Mouse (Mus musculus) ES-Bruce4 (cell line): ENCODE results near the gene Lcmt1. TPM values are rescaled to one million over a fixed set of nuclear protein-coding genes. Genes with fewer than 3 reads are reported as not detected.

Experiments used
- H3K27ac ChIP-seq: 2 replicates; pipeline ENCODE4 v1.5.1; 2012; ENCODE audit warnings: low read length, inconsistent platforms; ENCODE audit not compliant: insufficient read depth
- H3K27me3 ChIP-seq: 2 replicates; pipeline ENCODE4 v1.6.1; 2012; ENCODE audit warnings: mild to moderate bottlenecking, low read length, inconsistent platforms; ENCODE audit not compliant: control insufficient read depth, poor library complexity, insufficient read depth, severe bottlenecking
- H3K36me3 ChIP-seq: 2 replicates; pipeline ENCODE4 v1.6.1; 2012; ENCODE audit warnings: inconsistent platforms, mild to moderate bottlenecking, low read length, moderate library complexity; ENCODE audit not compliant: control insufficient read depth, poor library complexity, insufficient read depth, severe bottlenecking
- H3K4me1 ChIP-seq: one replicate; pipeline ENCODE4 v1.8.1; 2011; ENCODE audit warnings: low read length; ENCODE audit not compliant: control insufficient read depth, insufficient read depth
- H3K4me3 ChIP-seq: 2 replicates; pipeline ENCODE4 v1.5.1; 2011; ENCODE audit warnings: low read depth, mild to moderate bottlenecking, low read length
- H3K9ac ChIP-seq: 2 replicates; pipeline ENCODE4 v1.6.1; 2012; ENCODE audit warnings: low read depth, mild to moderate bottlenecking, inconsistent platforms; ENCODE audit not compliant: poor library complexity, severe bottlenecking
- H3K9me3 ChIP-seq: replicated peaks from 2 replicates; pipeline ENCODE4 v1.6.1; 2012; ENCODE audit warnings: mild to moderate bottlenecking, low read length, inconsistent platforms; ENCODE audit not compliant: control insufficient read depth, poor library complexity, insufficient read depth, severe bottlenecking
- CTCF ChIP-seq: IDR thresholded peaks from one replicate; pipeline ENCODE4 v1.8.1; 2011; ENCODE audit warnings: low read depth, low read length
- EP300 ChIP-seq: IDR thresholded peaks from 2 replicates; pipeline ENCODE4 v1.6.1; 2011; ENCODE audit warnings: low read depth, low read length; ENCODE audit not compliant: insufficient read depth
- POLR2A ChIP-seq: IDR thresholded peaks from one replicate; pipeline ENCODE4 v1.8.1; 2011; ENCODE audit warnings: low read length; ENCODE audit not compliant: insufficient read depth
- polyA plus RNA-seq: library from polyadenylated mRNA; stranded (reverse); fragments of >200 nt; gene quantifications from 2 replicates; pipeline ENCODE4 v1.2.4, GENCODE M21; 2011; ENCODE audit warnings: low read depth; ENCODE audit not compliant: missing spikeins, insufficient read depth, insufficient read length

Lcmt1 gene
- polyA plus RNA-seq, 1 experiment: 49.9 TPM

DNA sequence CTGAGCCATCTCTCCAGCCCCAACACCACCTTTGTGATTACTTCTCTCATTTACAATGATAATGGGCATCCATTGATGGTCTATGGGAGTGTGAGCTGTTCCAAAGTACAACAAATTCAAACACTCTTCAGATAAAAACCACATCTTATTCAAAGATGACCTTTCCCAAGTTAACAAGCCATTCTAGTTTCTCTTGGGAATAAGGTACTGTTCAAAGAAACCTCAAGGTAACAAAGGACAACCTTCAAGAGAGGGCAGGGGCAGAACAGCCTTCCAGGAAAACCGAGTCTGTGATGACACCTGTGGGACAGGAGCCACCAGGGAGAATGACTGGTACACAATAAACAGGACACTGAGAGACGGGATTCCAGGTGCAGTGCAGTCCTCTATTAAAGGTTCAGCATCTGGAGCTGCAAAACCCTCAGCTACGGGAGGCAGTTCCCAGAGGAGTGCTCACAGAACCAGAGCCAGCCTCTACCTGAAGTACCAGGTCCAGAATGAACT, 24.5 kb upstream of the Lcmt1 start:
- H3K9ac ChIP-seq: no peak overlapping the region
- H3K36me3 ChIP-seq: no peaks in the 10 kb centered on the region
- peaks cover 10% of the 10 kb centered on the region for H3K4me1 ChIP-seq
- TF ChIP-seq EP300 (peak; percentile 80; the same call in 1 of the 2 replicates), POLR2A (no peak)
- no peaks in the 10 kb centered on the region for H3K27me3 ChIP-seq
- no peaks in the 10 kb centered on the region for H3K9me3 ChIP-seq
- no peak overlapping the region for H3K4me3 ChIP-seq
- H3K27ac ChIP-seq: peak overlapping the region; percentile 73

DNA sequence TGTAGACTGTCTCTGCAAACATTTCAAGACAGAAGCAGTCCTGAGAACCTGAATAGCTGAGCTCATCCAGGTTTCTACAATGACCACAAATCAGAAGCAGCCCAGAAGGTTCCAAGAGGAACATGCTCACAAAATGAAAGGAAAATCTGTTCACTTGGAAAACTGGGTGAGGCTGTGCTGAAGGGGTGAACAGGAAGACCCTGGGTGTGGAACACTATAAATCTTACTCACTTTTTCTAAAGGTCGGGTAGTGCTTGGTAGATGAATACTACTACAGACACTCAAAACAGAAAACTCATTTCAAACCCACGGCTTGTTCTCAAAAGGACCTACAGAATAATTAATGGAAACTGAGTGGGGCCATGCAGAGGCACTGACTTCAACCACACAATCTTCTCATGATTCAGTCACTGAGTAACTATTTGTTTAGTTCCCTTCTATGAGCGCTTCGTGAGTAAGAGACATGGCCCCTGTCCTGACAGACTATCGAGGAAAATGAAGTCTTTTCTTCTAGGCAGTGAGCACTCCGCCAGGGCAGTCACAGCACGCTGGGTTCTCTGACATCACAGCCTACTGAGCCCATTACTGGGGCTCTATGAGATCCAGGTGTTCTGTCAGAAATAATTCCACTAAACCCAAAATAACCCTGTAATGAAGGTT, 22.8 kb upstream of the Lcmt1 start:
- peaks cover 10% of the 10 kb centered on the region for H3K4me1 ChIP-seq
- H3K27ac ChIP-seq: no peak overlapping the region
- no peak overlapping the region for H3K4me3 ChIP-seq
- no peaks in the 10 kb centered on the region for H3K36me3 ChIP-seq
- no peak overlapping the region for H3K9ac ChIP-seq
- no peak for TF ChIP-seq CTCF
- no peak for TF ChIP-seq POLR2A
- TF ChIP-seq EP300: no peak
- H3K9me3 ChIP-seq: no peaks in the 10 kb centered on the region
- no peaks in the 10 kb centered on the region for H3K27me3 ChIP-seq

DNA sequence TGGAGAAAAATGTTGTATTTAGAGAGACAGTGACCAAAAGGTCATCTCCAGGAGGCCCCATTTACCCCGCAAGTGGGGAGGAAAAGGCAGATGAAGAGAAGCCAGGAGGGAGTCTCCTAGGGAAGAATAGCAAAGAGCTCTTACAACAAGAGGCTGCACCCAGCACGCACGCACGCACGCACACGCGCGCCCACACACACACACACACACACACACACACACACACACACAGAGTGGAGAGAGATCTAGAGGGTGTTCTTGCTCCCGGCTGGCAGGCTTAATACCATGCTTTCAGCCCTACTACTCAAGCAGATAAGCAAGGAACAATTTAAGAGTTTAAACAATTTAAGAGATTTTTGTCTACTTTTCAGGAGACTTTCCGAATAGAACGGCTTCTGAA, 19.8 kb upstream of the Lcmt1 start:
- no peaks in the 10 kb centered on the region for H3K27me3 ChIP-seq
- H3K36me3 ChIP-seq: no peaks in the 10 kb centered on the region
- H3K9me3 ChIP-seq: no peaks in the 10 kb centered on the region
- no peak overlapping the region for H3K9ac ChIP-seq
- H3K27ac ChIP-seq: no peak overlapping the region
- peaks cover 7% of the 10 kb centered on the region for H3K4me1 ChIP-seq
- no peak overlapping the region for H3K4me3 ChIP-seq
- TF ChIP-seq POLR2A (no peak), EP300 (no peak), CTCF (no peak)

DNA sequence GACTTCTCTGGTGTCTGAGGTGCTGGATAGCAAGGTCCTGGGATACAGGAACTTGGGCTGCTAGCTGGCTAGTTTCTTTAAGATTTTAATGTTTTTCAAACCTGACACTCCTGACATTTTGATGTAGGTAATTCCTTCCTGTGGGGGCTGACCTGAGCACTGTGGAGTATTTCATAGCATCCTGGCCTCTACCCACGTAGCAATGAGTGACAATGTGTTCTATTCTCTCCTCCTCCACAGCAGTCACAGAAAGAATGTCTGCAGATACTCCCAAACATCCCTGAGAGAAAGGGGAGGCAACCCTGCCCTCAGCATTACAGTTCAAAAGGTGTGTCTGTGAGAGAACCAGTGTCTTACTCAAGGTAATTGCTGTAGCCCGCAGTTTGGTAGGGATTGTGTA, 19.3 kb upstream of the Lcmt1 start:
- Histone ChIP-seq H3K9me3 (no peaks in the 10 kb centered on the region), H3K4me3 (no peak overlapping the region), H3K4me1 (peaks cover 6% of the 10 kb centered on the region), H3K27me3 (no peaks in the 10 kb centered on the region), H3K36me3 (no peaks in the 10 kb centered on the region), H3K27ac (no peak overlapping the region), H3K9ac (no peak overlapping the region)
- no peak for TF ChIP-seq EP300
- no peak for TF ChIP-seq POLR2A
- no peak for TF ChIP-seq CTCF

DNA sequence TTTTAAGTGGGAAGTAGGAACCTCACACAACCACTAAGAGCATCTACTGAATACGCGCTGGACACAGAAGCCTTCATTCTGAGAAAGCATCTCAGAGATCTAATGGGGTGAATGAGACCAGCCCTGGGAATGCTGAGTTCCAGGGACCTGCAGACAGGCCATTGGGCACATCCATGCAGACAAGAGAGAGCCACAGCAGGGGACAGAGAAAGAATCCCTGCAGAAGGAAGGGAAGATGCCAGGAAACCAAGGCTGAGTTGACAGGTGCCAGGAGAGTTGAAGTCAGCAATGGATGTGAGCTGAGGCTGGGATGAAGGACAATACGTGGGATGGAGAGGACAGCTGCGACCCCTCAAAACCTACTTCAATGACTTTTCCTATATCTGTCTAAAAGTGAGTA, 16.5 kb upstream of the Lcmt1 start:
- Histone ChIP-seq H3K4me1 (peaks cover 3% of the 10 kb centered on the region), H3K4me3 (no peak overlapping the region), H3K27ac (no peak overlapping the region), H3K27me3 (no peaks in the 10 kb centered on the region), H3K36me3 (no peaks in the 10 kb centered on the region), H3K9ac (no peak overlapping the region), H3K9me3 (no peaks in the 10 kb centered on the region)
- TF ChIP-seq EP300 (no peak), POLR2A (no peak), CTCF (no peak)

DNA sequence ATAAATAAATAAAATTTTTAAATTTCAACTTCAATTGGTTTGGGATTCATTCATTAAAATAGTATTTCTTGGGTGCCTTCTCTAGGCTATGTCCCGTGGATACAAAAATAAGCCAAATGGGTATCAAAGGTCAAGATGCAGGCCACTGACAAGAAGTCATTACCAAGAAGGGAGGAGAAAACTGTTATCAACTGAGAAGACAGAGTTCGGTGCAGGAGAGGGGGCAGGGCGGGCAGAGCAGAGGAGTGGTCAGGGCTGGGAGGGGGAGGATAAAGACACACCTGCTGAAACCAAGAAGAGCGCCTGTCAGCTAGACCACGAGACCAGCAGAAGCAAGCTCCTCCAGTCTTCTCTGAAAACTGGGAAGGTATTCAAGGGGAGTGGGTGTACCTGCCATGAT, 15.7 kb upstream of the Lcmt1 start:
- Histone ChIP-seq H3K4me3 (no peak overlapping the region), H3K9me3 (no peaks in the 10 kb centered on the region), H3K27ac (no peak overlapping the region), H3K36me3 (no peaks in the 10 kb centered on the region), H3K4me1 (peaks cover 3% of the 10 kb centered on the region), H3K27me3 (no peaks in the 10 kb centered on the region), H3K9ac (no peak overlapping the region)
- TF ChIP-seq CTCF (no peak), POLR2A (no peak), EP300 (no peak)

DNA sequence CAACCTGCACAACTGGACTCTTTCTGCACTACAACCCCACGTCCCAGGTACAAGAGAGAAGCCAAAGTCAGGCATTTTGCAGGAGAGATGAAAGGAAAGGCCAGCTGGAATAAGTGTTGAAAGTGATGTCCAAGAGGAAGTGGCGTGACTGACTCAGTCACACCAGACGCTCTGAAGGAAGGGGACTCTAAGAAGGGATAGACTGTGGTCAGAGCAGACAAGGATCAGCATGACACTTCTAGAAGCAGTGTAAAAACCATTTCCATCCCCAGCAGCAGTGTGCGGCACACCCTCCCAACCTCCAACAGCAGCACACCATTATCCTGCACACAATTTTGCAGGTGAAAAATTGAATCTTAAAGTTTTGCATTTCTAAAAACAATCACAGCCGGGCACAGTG, 15.2 kb upstream of the Lcmt1 start:
- H3K9me3 ChIP-seq: no peaks in the 10 kb centered on the region
- H3K4me1 ChIP-seq: no peaks in the 10 kb centered on the region
- no peaks in the 10 kb centered on the region for H3K36me3 ChIP-seq
- H3K4me3 ChIP-seq: no peak overlapping the region
- H3K9ac ChIP-seq: no peak overlapping the region
- no peak overlapping the region for H3K27ac ChIP-seq
- H3K27me3 ChIP-seq: no peaks in the 10 kb centered on the region
- no peak for TF ChIP-seq EP300
- no peak for TF ChIP-seq POLR2A
- TF ChIP-seq CTCF: no peak
